Mouse (Mus musculus): ENCODE measurements around the gene Them7. TPM values are rescaled to one million over a fixed set of nuclear protein-coding genes. Genes with fewer than 3 reads are reported as not detected.

Them7 gene
- polyA plus RNA-seq, 1 experiment from 2014 or later: 0.26 TPM

DNA sequence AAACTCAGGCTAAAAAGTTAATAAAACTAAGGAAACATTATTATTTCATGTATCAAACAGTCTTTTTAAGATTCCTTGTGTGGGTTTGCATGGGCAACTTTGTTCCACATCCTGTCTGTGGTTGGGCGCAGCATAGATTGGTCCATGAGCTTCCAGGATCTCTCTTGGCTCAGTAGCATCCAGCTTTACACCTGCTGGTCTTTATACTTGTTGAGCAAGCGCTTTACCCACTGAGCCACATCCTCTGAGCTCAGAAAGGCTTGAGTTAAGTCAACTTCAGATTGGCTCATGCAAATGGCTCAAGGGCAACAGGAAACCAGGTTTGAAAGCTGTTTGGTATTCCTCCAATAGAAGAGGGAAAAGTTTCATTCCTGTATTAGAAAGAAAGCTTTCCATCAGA, 178.1 kb downstream of the Them7 start:
- WGBS: 84% methylated on average over 2 of the region's 2 CpGs
- H3K4me2 ChIP-seq (replicated peaks; ENCODE audit: low read depth): no peak overlapping the region
- H3K9ac ChIP-seq (ENCODE audit: low read depth, low read length): no peak overlapping the region
- no peaks in the 10 kb centered on the region for H3K36me3 ChIP-seq (ENCODE audit: control insufficient read depth, insufficient read depth)
- no peak for ATAC-seq
- peaks cover 3% of the 10 kb centered on the region; the same call in 1 of the 2 replicates for H3K4me1 ChIP-seq (replicated peaks; ENCODE audit: control insufficient read depth, insufficient read depth, low read length)
- no peak overlapping the region for H3K4me3 ChIP-seq (ENCODE audit: low read depth, low read length)
- H3K27ac ChIP-seq (ENCODE audit: low read depth, low read length): no peak overlapping the region
- no peaks in the 10 kb centered on the region for H3K9me3 ChIP-seq (ENCODE audit: control insufficient read depth)
- TF ChIP-seq CTCF (IDR thresholded peaks at IDR 0.05; ENCODE audit: low read depth): no peak
- no peaks in the 10 kb centered on the region; the same call in 1 of the 2 replicates for H3K27me3 ChIP-seq (replicated peaks; ENCODE audit: control insufficient read depth, insufficient read depth, low read length)

DNA sequence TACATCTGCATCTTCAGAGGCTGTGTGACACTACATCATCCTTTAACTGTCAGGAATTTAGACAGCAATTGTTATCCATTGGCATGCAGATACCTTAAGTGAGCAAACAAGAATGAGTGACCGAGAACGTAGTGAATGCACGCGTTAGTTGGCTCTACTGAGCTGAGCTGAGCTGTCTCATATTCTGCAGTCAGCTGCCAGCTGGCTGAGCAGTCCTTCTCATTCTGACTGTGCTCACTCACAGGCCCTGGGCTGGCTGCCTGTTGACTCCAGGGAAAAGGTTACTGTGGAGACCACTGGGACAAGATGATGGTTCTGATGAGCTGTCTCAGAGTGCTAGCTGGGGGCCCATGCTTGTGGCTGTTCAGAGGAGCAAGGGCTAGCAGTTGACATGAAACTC, 184.4 kb downstream of the Them7 start:
- no peak overlapping the region for H3K27ac ChIP-seq (ENCODE audit: low read depth, low read length)
- H3K9ac ChIP-seq (ENCODE audit: low read depth, low read length): no peak overlapping the region
- no peak overlapping the region for H3K4me3 ChIP-seq (ENCODE audit: low read depth, low read length)
- no peaks in the 10 kb centered on the region for H3K4me1 ChIP-seq (replicated peaks; ENCODE audit: control insufficient read depth, insufficient read depth, low read length)
- H3K4me2 ChIP-seq (replicated peaks; ENCODE audit: low read depth): no peak overlapping the region
- ATAC-seq: no peak
- H3K27me3 ChIP-seq (replicated peaks; ENCODE audit: control insufficient read depth, insufficient read depth, low read length): no peaks in the 10 kb centered on the region
- H3K36me3 ChIP-seq (ENCODE audit: control insufficient read depth, insufficient read depth): no peaks in the 10 kb centered on the region
- no peaks in the 10 kb centered on the region for H3K9me3 ChIP-seq (ENCODE audit: control insufficient read depth)
- WGBS: 42% methylated on average over 4 of the region's 4 CpGs
- TF ChIP-seq CTCF (IDR thresholded peaks at IDR 0.05; ENCODE audit: low read depth): no peak

DNA sequence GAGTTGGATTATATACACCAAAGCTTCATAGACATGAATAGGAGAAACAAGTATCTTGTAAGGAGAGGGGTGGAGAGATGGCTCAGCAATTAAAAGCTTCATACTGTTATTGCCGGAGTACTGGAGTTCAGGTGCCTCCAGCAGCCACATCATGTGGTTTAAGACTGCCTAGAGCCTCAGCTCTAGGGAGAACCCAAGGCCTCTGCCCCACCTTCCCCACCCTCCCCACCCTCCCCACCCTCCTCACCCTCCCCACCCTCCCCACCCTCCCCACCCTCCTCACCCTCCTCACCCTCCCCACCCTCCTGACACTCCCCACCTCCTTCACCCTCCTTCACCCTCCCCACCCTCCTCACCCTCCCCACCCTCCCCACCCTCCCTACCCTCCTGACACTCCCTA, 185.1 kb downstream of the Them7 start:
- Histone ChIP-seq H3K4me1 (replicated peaks; ENCODE audit: control insufficient read depth, insufficient read depth, low read length) (no peaks in the 10 kb centered on the region), H3K36me3 (ENCODE audit: control insufficient read depth, insufficient read depth) (no peaks in the 10 kb centered on the region), H3K9me3 (ENCODE audit: control insufficient read depth) (no peaks in the 10 kb centered on the region), H3K4me3 (ENCODE audit: low read depth, low read length) (no peak overlapping the region), H3K4me2 (replicated peaks; ENCODE audit: low read depth) (no peak overlapping the region), H3K9ac (ENCODE audit: low read depth, low read length) (no peak overlapping the region), H3K27me3 (replicated peaks; ENCODE audit: control insufficient read depth, insufficient read depth, low read length) (no peaks in the 10 kb centered on the region), H3K27ac (ENCODE audit: low read depth, low read length) (no peak overlapping the region)
- 84% methylated on average over 1 of the region's 1 CpGs for WGBS
- no peak for ATAC-seq
- TF ChIP-seq CTCF (IDR thresholded peaks at IDR 0.05; ENCODE audit: low read depth): no peak

DNA sequence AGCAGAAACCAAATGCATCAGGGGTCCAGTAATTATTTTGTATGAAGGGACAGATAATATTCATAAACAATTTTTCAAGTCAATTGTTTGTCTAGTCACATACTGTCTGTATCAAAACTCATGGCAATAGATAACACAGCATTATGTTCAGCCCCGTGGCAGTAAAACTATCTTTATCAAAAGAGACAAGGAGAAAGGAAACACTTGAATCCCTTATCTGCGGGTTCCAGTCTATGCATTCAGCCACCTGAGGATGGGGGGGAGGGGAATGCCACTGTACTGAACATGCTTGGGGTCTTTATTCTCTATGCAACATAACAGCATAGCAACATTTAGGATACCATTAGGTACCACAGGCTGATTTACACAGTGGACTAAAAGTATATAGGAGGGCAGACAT, 190.2 kb downstream of the Them7 start:
- H3K9me3 ChIP-seq (ENCODE audit: control insufficient read depth): no peaks in the 10 kb centered on the region
- H3K36me3 ChIP-seq (ENCODE audit: control insufficient read depth, insufficient read depth): no peaks in the 10 kb centered on the region
- ATAC-seq: no peak
- no peaks in the 10 kb centered on the region for H3K4me1 ChIP-seq (replicated peaks; ENCODE audit: control insufficient read depth, insufficient read depth, low read length)
- no peak overlapping the region for H3K27ac ChIP-seq (ENCODE audit: low read depth, low read length)
- H3K27me3 ChIP-seq (replicated peaks; ENCODE audit: control insufficient read depth, insufficient read depth, low read length): no peaks in the 10 kb centered on the region; the same call in 1 of the 2 replicates
- H3K4me2 ChIP-seq (replicated peaks; ENCODE audit: low read depth): no peak overlapping the region
- TF ChIP-seq CTCF (IDR thresholded peaks at IDR 0.05; ENCODE audit: low read depth): no peak
- 51% methylated on average over 2 of the region's 2 CpGs for WGBS
- H3K4me3 ChIP-seq (ENCODE audit: low read depth, low read length): no peak overlapping the region
- H3K9ac ChIP-seq (ENCODE audit: low read depth, low read length): no peak overlapping the region

DNA sequence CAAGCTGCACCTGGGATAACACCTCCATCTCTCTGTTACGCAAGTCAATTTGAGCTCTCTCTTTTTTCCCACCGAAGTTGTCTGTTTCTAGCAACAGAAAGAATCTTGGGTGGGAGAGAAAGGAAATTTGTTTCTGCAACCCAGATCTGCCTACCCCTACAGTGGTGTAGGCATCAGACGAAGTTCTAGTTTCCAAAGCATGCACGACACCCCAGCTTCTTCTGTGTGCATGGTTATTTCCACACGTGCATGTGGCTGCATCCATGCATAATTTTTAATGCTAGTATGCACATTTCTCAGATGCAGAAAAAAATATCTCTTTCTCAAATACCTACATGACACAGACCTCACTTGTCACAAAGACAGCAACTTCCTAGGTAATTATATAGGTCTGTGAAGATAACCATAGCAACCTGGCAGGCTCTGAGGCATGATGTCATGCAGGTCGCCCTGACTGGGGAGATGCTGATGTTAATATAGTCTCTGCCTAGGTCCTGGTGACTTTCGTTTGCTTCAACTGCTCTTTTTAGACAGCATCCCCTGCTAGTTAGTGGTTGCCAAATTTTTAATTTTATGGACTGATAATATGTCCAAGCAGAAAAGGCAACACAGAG, 192.0 kb downstream of the Them7 start:
- no peak for ATAC-seq
- no peak overlapping the region for H3K4me3 ChIP-seq (ENCODE audit: low read depth, low read length)
- TF ChIP-seq CTCF (IDR thresholded peaks at IDR 0.05; ENCODE audit: low read depth): no peak
- H3K4me2 ChIP-seq (replicated peaks; ENCODE audit: low read depth): no peak overlapping the region
- no peaks in the 10 kb centered on the region; the same call in 1 of the 2 replicates for H3K27me3 ChIP-seq (replicated peaks; ENCODE audit: control insufficient read depth, insufficient read depth, low read length)
- H3K9ac ChIP-seq (ENCODE audit: low read depth, low read length): no peak overlapping the region
- WGBS: 55% methylated on average over 7 of the region's 7 CpGs
- no peaks in the 10 kb centered on the region for H3K9me3 ChIP-seq (ENCODE audit: control insufficient read depth)
- H3K4me1 ChIP-seq (replicated peaks; ENCODE audit: control insufficient read depth, insufficient read depth, low read length): no peaks in the 10 kb centered on the region
- no peaks in the 10 kb centered on the region for H3K36me3 ChIP-seq (ENCODE audit: control insufficient read depth, insufficient read depth)
- H3K27ac ChIP-seq (ENCODE audit: low read depth, low read length): no peak overlapping the region

DNA sequence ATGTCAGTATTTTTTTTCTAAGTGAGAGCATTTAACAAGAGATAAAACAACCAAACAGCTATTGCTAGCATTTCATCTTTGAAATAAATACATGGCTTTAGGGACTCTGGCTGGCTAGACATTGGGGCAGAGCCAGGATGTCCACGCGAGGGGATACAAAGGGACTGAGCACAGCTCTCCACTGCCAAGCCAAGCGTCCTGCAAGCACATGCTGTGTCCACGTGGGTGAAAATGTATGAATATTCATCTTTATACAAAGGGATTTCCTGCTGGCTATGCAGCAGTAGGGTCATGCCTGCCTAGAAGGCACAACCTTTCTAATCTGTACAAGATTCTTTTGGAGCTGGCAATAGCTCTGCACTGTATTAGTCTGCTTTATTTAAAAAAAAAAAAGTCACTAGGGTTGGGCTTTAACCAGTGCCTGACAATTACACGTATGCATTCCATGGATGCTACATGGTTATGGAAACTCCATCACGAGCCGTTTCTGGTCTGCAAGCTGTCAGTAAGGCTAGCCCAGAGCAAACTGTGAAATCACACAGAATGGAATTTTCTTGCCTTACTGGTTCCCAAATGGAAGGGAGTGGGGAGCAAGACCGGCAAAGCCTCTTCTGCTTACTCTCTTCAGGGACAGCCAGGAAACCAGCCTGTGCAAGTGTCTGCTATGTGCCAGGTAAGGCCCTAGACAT, 192.7 kb downstream of the Them7 start:
- TF ChIP-seq CTCF (IDR thresholded peaks at IDR 0.05; ENCODE audit: low read depth): no peak

More for the DNA sequence above, 192.7 kb downstream of the Them7 start:
- H3K36me3 ChIP-seq (ENCODE audit: control insufficient read depth, insufficient read depth): no peaks in the 10 kb centered on the region
- no peaks in the 10 kb centered on the region; the same call in 1 of the 2 replicates for H3K27me3 ChIP-seq (replicated peaks; ENCODE audit: control insufficient read depth, insufficient read depth, low read length)
- no peaks in the 10 kb centered on the region for H3K9me3 ChIP-seq (ENCODE audit: control insufficient read depth)
- H3K27ac ChIP-seq (ENCODE audit: low read depth, low read length): no peak overlapping the region
- H3K9ac ChIP-seq (ENCODE audit: low read depth, low read length): no peak overlapping the region
- no peaks in the 10 kb centered on the region for H3K4me1 ChIP-seq (replicated peaks; ENCODE audit: control insufficient read depth, insufficient read depth, low read length)
- WGBS: 54% methylated on average over 8 of the region's 8 CpGs
- H3K4me2 ChIP-seq (replicated peaks; ENCODE audit: low read depth): no peak overlapping the region
- ATAC-seq: no peak
- no peak overlapping the region for H3K4me3 ChIP-seq (ENCODE audit: low read depth, low read length)

All from intestine, postnatal 0 days (tissue).